Mouse (Mus musculus) midbrain, embryonic 13.5 days (tissue): ENCODE measurements at regions not wholly inside any gene's neighbourhood (a gene's known extent, or its start where the extent isn't known, plus 50 kb on each side); places are given as distances from the start of the nearest gene placed in this dataset.
A peak's percentile ranks its signal among the peaks of the same experiment; 100 is the strongest.

Experiments
- ATAC-seq: fragments of 200-750 bp; cut with Nextera tagmentation; 2 replicates; pipeline ENCODE4 v1.8.0; 2017; ENCODE audit warnings: mild to moderate bottlenecking, moderate TSS enrichment, moderate library complexity
- H3K27ac ChIP-seq: fragments of 300-500 bp; sonication (generic); 2 replicates; pipeline ENCODE4 v1.5.1; 2015; ENCODE audit warnings: inconsistent platforms, mild to moderate bottlenecking, moderate library complexity
- H3K27me3 ChIP-seq: fragments of 300-500 bp; sonication (generic); 2 replicates; pipeline ENCODE4 v1.6.1; 2015; ENCODE audit warnings: mild to moderate bottlenecking, inconsistent platforms
- H3K36me3 ChIP-seq: fragments of 300-500 bp; sonication (generic); 2 replicates; pipeline ENCODE4 v1.6.1; 2015; ENCODE audit warnings: mild to moderate bottlenecking, inconsistent platforms
- H3K4me1 ChIP-seq: fragments of 300-500 bp; sonication (generic); replicated peaks from 2 replicates; pipeline ENCODE4 v1.6.1; 2015; ENCODE audit warnings: inconsistent platforms
- H3K4me2 ChIP-seq: fragments of 300-500 bp; sonication (generic); replicated peaks from 2 replicates; pipeline ENCODE4 v1.6.1; 2015; ENCODE audit warnings: moderate library complexity, mild to moderate bottlenecking, inconsistent platforms
- H3K4me3 ChIP-seq: fragments of 300-500 bp; sonication (generic); replicated peaks from 2 replicates; pipeline ENCODE4 v1.5.1; 2015; ENCODE audit warnings: mild to moderate bottlenecking, inconsistent platforms
- H3K9ac ChIP-seq: fragments of 300-500 bp; sonication (generic); replicated peaks from 2 replicates; pipeline ENCODE4 v1.6.1; 2015; ENCODE audit warnings: mild to moderate bottlenecking, inconsistent platforms
- H3K9me3 ChIP-seq: fragments of 300-500 bp; sonication (generic); 2 replicates; pipeline ENCODE4 v1.6.1; 2016; ENCODE audit warnings: mild to moderate bottlenecking, inconsistent platforms
- WGBS: fragments of 180-500 bp; shearing (Covaris S2); methylation state at CpG from one replicate; pipeline ENCODE4 v1.1.7; 2015; 5-methylcytosine and 5-hydroxymethylcytosine counted together

GRCm38 (mm10) chr4:124416266-124416665 lies 194.3 kb downstream of the 3100002H09Rik start:
- Histone ChIP-seq H3K4me3 (no peak overlapping the region), H3K4me2 (no peak overlapping the region), H3K27me3 (peaks cover 12% of the 10 kb centered on the region; the same call in 1 of the 2 replicates), H3K27ac (no peak overlapping the region), H3K9ac (no peak overlapping the region), H3K4me1 (peaks cover 5% of the 10 kb centered on the region; the same call in 1 of the 2 replicates), H3K36me3 (no peaks in the 10 kb centered on the region), H3K9me3 (no peaks in the 10 kb centered on the region)
- ATAC-seq: no peak
- 97% methylated on average over 6 of the region's 6 CpGs for whole genome bisulfite sequencing

GRCm38 (mm10) chr4:124414386-124414785 lies 196.2 kb downstream of the 3100002H09Rik start:
- Histone ChIP-seq H3K27ac (no peak overlapping the region), H3K4me2 (no peak overlapping the region), H3K4me1 (peaks cover 5% of the 10 kb centered on the region; the same call in 1 of the 2 replicates), H3K4me3 (no peak overlapping the region), H3K27me3 (peaks cover 10% of the 10 kb centered on the region; the same call in 1 of the 2 replicates), H3K9me3 (no peaks in the 10 kb centered on the region), H3K9ac (no peak overlapping the region), H3K36me3 (no peaks in the 10 kb centered on the region)
- 94% methylated on average over 7 of the region's 7 CpGs for WGBS
- ATAC-seq: no peak

DNA sequence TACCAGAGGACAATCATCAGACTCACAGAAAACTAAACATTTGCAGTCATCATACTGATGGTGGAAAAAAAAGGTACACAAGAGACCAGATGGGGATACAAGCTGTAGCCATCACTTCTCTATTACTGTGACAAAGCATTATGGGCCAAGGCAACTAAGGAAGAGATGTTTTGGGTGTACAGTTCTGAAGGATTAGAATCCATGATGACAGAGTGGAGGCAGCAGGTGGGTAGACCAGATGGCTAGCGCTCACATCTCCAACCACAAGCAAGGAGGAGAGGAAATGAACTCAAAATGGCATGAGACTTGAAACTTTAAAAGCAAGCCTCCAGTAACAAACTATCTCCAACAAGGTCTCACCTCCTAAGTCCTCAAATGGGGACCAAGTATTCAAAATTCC lies 201.3 kb downstream of the 3100002H09Rik start:
- H3K9ac ChIP-seq: no peak overlapping the region
- no peak for ATAC-seq
- H3K27ac ChIP-seq: no peak overlapping the region
- no peaks in the 10 kb centered on the region for H3K27me3 ChIP-seq
- H3K4me3 ChIP-seq: no peak overlapping the region
- WGBS: 96% methylated on average over 1 of the region's 1 CpGs
- H3K9me3 ChIP-seq: no peaks in the 10 kb centered on the region
- no peak overlapping the region for H3K4me2 ChIP-seq
- H3K36me3 ChIP-seq: no peaks in the 10 kb centered on the region
- no peaks in the 10 kb centered on the region for H3K4me1 ChIP-seq

- no peaks in the 10 kb centered on the region for H3K9me3 ChIP-seq
- no peak overlapping the region for H3K27ac ChIP-seq
- peaks cover 16% of the 10 kb centered on the region for H3K4me1 ChIP-seq
- H3K4me3 ChIP-seq: no peak overlapping the region
- 49% methylated on average over 8 of the region's 8 CpGs for WGBS
- no peak overlapping the region for H3K9ac ChIP-seq
- no peak for ATAC-seq
- peaks cover 14% of the 10 kb centered on the region for H3K27me3 ChIP-seq
- H3K4me2 ChIP-seq: no peak overlapping the region
- H3K36me3 ChIP-seq: no peaks in the 10 kb centered on the region
Measured at GRCm38 (mm10) chr4:124402075-124402474, 208.5 kb downstream of the 3100002H09Rik start.

GRCm38 (mm10) chr4:124400741-124401140 lies 209.9 kb downstream of the 3100002H09Rik start:
- H3K4me2 ChIP-seq: no peak overlapping the region
- 54% methylated on average over 8 of the region's 8 CpGs for WGBS
- H3K4me3 ChIP-seq: no peak overlapping the region
- peaks cover 16% of the 10 kb centered on the region for H3K4me1 ChIP-seq
- H3K27ac ChIP-seq: no peak overlapping the region
- peaks cover 14% of the 10 kb centered on the region for H3K27me3 ChIP-seq
- H3K9me3 ChIP-seq: no peaks in the 10 kb centered on the region
- peak; percentile 67 for ATAC-seq
- no peak overlapping the region for H3K9ac ChIP-seq
- no peaks in the 10 kb centered on the region for H3K36me3 ChIP-seq

DNA sequence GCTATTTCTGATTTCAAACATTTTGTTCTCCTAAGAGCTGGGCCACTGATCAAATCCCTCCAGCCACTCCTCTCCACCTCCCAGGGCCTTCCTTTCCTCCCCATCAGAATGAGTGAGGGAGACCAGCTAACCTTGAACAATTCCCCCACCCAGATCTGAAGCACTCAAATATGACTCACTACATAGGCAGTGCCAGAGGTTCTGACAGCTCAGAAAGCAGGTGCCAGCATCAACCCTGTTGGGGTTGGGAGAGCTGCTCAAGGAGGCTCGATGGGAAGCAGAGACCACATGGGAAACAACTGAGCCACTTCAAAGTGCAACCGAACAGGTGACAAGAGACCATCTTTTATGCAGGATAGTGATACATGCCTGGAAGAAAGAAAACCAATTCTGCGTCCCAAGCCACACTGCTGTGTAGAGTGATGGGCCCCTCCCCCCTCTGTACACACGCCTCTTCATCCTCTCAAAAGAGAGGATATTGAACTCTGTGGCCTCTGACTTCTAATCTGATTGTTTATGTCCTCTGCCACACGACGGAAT lies 210.4 kb downstream of the 3100002H09Rik start:
- Histone ChIP-seq H3K4me2 (no peak overlapping the region), H3K4me3 (no peak overlapping the region), H3K9me3 (no peaks in the 10 kb centered on the region), H3K4me1 (peaks cover 16% of the 10 kb centered on the region), H3K27me3 (peaks cover 14% of the 10 kb centered on the region), H3K27ac (no peak overlapping the region), H3K9ac (no peak overlapping the region), H3K36me3 (no peaks in the 10 kb centered on the region)
- 0 out of 2 replicates have a peak, but pooled peaks have one; percentile 43 for ATAC-seq
- 49% methylated on average over 6 of the region's 6 CpGs for WGBS

- peaks cover 16% of the 10 kb centered on the region for H3K4me1 ChIP-seq
- peaks cover 18% of the 10 kb centered on the region for H3K27me3 ChIP-seq
- H3K4me2 ChIP-seq: no peak overlapping the region
- H3K9ac ChIP-seq: no peak overlapping the region
- no peak overlapping the region for H3K4me3 ChIP-seq
- H3K36me3 ChIP-seq: no peaks in the 10 kb centered on the region
- no peaks in the 10 kb centered on the region for H3K9me3 ChIP-seq
- 22% methylated on average over 9 of the region's 9 CpGs for WGBS
- no peak for ATAC-seq
- no peak overlapping the region for H3K27ac ChIP-seq
Measured at GRCm38 (mm10) chr4:124398354-124398753, 212.2 kb downstream of the 3100002H09Rik start.

DNA sequence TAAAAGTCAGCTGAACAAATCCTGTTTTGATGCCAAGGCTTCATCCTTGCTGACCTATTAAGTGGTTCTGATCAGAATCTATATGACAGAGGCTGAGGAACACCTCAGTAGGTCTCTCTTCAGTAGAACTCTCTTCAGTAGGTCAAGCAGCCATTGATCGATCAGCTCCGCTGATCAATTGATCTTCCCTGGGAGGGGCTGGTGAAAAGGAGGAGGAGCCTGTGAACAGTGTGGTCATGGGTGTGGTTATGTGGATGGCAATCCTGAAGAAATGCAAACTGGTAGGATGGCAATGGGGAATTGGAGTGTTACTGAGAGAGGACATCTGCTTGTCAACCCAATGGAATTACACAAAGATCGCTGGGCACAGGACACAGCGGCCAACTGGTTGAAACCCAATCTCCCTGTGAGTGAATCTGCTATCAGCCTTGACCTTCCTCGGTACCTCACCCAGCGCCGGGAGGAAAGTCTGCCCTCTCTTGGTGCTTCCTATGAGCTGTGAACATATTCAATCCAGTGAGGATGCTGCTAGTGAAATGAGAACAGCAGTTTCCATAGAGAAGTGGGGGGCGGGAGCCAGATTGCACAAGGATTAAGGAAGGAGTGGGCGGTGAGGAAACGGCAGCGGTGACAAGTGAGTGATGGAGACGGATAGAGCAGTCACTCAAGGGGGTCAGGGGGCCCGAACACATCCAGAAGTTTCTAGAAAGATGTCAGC lies 213.9 kb downstream of the 3100002H09Rik start:
- 63% methylated on average over 13 of the region's 13 CpGs for WGBS
- no peaks in the 10 kb centered on the region for H3K9me3 ChIP-seq
- no peak overlapping the region for H3K27ac ChIP-seq
- no peak overlapping the region for H3K4me3 ChIP-seq
- H3K36me3 ChIP-seq: no peaks in the 10 kb centered on the region
- H3K27me3 ChIP-seq: peaks cover 23% of the 10 kb centered on the region
- peaks cover 14% of the 10 kb centered on the region for H3K4me1 ChIP-seq
- no peak overlapping the region for H3K4me2 ChIP-seq
- ATAC-seq: no peak
- H3K9ac ChIP-seq: no peak overlapping the region

- no peak overlapping the region for H3K27ac ChIP-seq
- H3K36me3 ChIP-seq: no peaks in the 10 kb centered on the region
- H3K9me3 ChIP-seq: no peaks in the 10 kb centered on the region
- peaks cover 26% of the 10 kb centered on the region for H3K27me3 ChIP-seq
- no peak overlapping the region for H3K9ac ChIP-seq
- WGBS: 82% methylated on average over 7 of the region's 7 CpGs
- ATAC-seq: no peak
- peaks cover 9% of the 10 kb centered on the region for H3K4me1 ChIP-seq
- no peak overlapping the region for H3K4me2 ChIP-seq
- H3K4me3 ChIP-seq: no peak overlapping the region
Measured at GRCm38 (mm10) chr4:124395966-124396395, 214.6 kb downstream of the 3100002H09Rik start.

GRCm38 (mm10) chr4:124395069-124395965 lies 215.3 kb downstream of the 3100002H09Rik start:
- ATAC-seq: 0 out of 2 replicates have a peak, but pooled peaks have one; percentile 43
- Histone ChIP-seq H3K9ac (no peak overlapping the region), H3K27ac (no peak overlapping the region), H3K27me3 (peaks cover 30% of the 10 kb centered on the region), H3K4me3 (no peak overlapping the region), H3K36me3 (no peaks in the 10 kb centered on the region), H3K9me3 (no peaks in the 10 kb centered on the region), H3K4me1 (peaks cover 2% of the 10 kb centered on the region), H3K4me2 (no peak overlapping the region)
- WGBS: 73% methylated on average over 14 of the region's 14 CpGs

GRCm38 (mm10) chr4:124393595-124393994 lies 217.0 kb downstream of the 3100002H09Rik start:
- no peak overlapping the region for H3K4me3 ChIP-seq
- no peak overlapping the region for H3K9ac ChIP-seq
- no peak overlapping the region for H3K27ac ChIP-seq
- no peaks in the 10 kb centered on the region for H3K36me3 ChIP-seq
- no peak for ATAC-seq
- H3K9me3 ChIP-seq: no peaks in the 10 kb centered on the region
- H3K27me3 ChIP-seq: peaks cover 23% of the 10 kb centered on the region
- H3K4me2 ChIP-seq: no peak overlapping the region
- H3K4me1 ChIP-seq: 0 out of 2 replicates have a peak, but pooled peaks cover 4% of the 10 kb centered on the region
- WGBS: 74% methylated on average over 10 of the region's 10 CpGs

GRCm38 (mm10) chr4:124389067-124389466 lies 221.5 kb downstream of the 3100002H09Rik start:
- no peak for ATAC-seq
- 69% methylated on average over 10 of the region's 10 CpGs for WGBS

More at GRCm38 (mm10) chr4:124389067-124389466, 221.5 kb downstream of the 3100002H09Rik start:
- H3K4me1 ChIP-seq: peaks cover 6% of the 10 kb centered on the region; the same call in 1 of the 2 replicates
- H3K4me2 ChIP-seq: no peak overlapping the region
- no peak overlapping the region for H3K9ac ChIP-seq
- no peaks in the 10 kb centered on the region for H3K9me3 ChIP-seq
- H3K27me3 ChIP-seq: peaks cover 22% of the 10 kb centered on the region
- no peaks in the 10 kb centered on the region for H3K36me3 ChIP-seq
- H3K4me3 ChIP-seq: no peak overlapping the region
- H3K27ac ChIP-seq: no peak overlapping the region
